Mouse (Mus musculus): ENCODE data around the gene Mroh3.
A peak's percentile ranks its signal among the peaks of the same experiment; 100 is the strongest.

Gene Mroh3

DNA sequence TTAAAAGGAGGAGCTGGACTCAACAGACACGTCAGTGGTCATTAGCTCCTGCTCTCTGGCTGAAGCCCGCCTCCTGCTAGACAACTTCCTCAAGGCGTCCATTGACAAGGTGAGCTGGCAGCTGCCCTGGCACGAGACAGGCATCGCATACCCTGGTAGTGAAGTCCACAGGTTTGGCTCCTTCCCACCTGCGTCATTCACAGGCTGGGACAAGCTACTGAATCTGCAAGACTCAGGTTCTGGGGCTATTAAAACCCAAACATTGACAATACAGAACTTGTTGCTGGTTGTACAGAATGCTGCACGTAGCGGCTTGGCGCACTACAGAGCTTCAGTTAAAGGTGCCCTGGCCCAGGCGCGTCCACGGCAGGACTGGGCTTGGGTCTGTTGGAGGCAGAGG lies 52.3 kb downstream of the Mroh3 start:
- DNase-seq (ENCODE audit: inconsistent age in 2 of 2, low spot score in 1 of 2) = no peak

DNA sequence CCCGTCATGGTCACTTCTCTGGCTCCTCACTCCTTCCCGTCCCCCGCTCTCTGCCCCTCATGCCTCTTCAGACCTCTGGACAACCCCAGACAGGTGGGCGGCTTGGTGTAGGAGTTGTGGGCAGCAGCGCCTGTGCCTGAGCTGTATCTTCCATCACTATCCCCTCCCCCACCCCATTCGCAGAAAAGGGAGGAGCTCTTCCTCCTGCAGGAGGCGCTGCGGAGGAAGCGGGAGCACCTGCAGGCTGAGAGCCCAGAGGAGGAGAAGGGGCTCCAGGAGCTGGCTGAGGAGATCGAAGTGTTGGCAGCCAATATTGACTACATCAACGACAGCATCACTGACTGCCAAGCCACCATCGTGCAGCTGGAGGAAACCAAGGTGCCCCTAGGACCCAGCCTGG lies 52.8 kb downstream of the Mroh3 start:
- DNase-seq (ENCODE audit: inconsistent age in 2 of 2, low spot score in 1 of 2) = no peak

DNA sequence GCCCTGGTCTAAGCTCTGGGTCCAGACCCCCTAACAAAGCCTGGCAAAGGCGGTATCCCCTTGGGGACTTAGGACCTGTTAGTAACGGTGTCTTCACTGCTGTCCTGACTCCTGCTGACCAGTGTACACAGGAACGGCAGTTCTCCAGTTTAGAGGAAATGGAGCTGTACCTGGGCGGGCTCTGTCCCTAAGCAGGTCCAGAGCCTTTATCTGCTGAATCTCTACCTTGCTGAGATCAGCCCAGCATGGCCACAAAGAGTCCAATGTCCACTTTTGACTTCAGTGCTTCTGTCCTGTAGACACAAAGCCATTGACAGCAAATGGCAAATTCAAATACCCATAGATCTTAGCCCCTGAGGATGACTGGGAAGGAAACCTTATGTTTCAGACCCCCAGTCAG lies 55.7 kb downstream of the Mroh3 start:
- DNase-seq (ENCODE audit: inconsistent age in 2 of 2, low spot score in 1 of 2) = no peak

DNA sequence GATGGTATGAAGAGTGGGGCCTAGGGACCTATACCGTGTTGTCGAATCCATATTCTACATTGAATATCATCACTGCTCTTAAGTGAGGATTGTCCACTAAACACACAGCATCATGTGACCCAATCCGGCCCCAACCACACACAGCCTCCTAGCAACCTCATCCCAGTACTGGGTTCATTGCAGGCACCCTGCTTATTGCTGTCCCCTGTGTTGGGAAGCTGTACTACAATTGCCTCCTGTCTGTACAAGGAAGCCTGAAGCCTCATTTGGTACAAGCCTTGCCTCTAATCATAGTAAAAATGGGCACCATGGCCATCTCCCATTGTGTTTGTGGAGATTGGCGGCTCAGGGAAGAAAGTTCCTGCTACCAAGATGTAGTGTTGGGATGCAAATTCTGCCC lies 56.3 kb downstream of the Mroh3 start:
- DNase-seq (ENCODE audit: inconsistent age in 2 of 2, low spot score in 1 of 2) = no peak

- DNase-seq (ENCODE audit: inconsistent age in 2 of 2, low spot score in 1 of 2) = no peak
Observed at GRCm38 (mm10) chr1:136151371-136151770, 61.3 kb downstream of the Mroh3 start.

DNA sequence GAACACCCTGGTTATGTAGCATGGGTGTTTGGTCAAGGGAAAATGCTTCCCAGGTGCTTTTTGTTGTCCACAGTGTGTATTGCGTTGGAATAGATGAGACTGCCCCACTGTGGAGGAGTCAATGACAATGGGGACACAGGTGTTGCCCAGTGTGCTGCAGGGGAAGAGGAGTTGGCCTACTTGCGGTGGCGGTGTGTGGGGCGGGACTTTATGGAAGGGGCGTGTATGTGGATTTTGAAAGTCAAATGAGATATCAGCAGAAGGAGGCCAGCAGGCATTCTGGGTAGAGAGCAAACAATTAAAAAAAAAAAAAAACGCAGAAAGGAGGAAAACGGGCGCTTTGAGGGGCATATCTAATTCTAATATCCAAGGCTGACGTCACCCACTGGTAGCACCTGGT lies 62.9 kb downstream of the Mroh3 start:
- DNase-seq (ENCODE audit: inconsistent age in 2 of 2, low spot score in 1 of 2) = no peak

- DNase-seq (ENCODE audit: inconsistent age in 2 of 2, low spot score in 1 of 2) = no peak
Observed at GRCm38 (mm10) chr1:136143514-136143913, 69.1 kb downstream of the Mroh3 start.

DNA sequence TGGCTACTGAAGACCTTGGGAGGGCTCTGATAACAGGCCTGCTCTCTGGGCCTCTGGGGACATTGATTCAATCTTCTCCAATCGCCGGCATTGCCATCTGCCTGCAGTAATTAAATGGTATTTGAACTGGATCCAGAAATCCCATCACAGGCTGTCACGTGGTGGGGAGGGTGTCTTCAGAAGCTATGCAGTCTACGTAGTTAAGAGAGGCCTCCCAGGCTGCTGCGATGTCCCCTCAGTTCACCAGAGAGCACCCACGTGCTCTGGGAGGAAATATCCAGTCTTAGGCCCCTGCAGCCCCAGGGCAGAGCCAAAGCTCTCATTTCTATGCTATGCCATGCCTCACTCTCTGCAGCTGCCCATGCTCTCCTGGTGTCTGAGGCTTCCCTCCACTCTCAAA lies 70.3 kb downstream of the Mroh3 start:
- peak; percentile 31 to 62 for DNase-seq (ENCODE audit: inconsistent age in 2 of 2, low spot score in 1 of 2)

- DNase-seq (ENCODE audit: inconsistent age in 2 of 2, low spot score in 1 of 2) = peak; percentile 62 to 72
Observed at GRCm38 (mm10) chr1:136141176-136141950, 71.3 kb downstream of the Mroh3 start.

DNA sequence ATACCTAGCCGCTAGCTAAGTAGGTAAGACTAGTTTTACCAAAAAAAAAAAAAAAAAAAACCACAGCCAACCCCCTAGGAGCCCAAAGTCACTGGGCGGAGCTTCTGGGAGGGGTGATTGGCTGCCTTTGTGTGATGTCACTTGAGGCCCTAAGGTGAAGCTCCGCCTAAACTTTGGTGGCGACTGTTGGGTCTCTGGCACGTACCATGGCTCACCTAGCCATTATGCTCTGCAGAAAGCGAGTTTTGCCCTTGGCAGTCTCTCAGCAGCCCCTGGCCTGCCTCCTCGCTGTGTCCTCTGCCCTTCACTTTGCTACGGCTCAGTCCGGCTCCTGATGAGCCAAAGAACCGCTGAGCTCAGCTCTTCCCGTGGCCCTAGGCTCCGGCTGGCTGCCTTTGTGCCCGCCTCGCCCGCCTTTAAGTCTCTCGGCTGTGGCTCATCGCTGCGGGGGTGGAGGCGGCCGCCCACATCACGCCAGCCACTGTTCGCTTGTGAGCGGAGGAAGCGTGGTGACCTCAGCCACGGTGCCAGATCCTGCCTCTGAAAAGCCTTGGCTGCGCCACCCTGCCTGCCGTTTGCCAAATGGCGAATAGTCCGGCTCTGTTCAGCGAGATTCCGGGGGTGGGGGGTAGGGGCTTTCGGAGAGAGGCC lies 72.5 kb downstream of the Mroh3 start:
- peak; percentile 91 to 96 for DNase-seq (ENCODE audit: inconsistent age in 2 of 2, low spot score in 1 of 2)

DNA sequence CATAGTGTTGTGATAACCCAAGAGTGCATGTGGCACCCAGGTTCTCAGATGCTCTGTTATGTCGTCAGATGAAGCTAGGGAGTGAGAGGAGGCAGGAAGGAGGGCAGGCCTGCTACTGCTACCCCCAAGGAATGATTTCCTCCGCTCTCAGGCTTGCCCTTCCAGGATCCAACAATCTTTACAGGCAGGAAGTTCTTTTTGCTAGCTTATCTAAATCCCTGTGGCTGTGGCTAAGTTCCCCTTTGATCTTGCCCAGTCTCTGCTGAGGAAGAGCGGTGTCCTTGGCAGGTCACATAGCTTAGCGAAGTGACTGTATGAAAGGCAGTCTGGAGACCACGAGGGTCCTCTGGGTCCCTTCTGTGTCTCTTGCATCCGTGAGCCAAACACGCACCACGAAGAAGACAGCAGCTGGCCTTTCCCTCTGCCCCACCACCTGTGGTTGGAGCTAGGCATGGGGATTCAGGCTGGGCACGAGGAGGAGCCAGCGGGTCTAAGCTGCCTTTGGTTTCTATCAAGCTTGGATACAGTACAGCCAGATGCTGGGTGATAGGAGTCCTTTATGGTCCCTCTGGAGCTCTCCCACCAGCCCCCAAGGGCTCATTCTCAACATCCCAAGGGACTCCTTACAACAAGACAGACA lies 74.3 kb downstream of the Mroh3 start:
- DNase-seq (ENCODE audit: inconsistent age in 2 of 2, low spot score in 1 of 2) = peak; percentile 53 to 80

DNA sequence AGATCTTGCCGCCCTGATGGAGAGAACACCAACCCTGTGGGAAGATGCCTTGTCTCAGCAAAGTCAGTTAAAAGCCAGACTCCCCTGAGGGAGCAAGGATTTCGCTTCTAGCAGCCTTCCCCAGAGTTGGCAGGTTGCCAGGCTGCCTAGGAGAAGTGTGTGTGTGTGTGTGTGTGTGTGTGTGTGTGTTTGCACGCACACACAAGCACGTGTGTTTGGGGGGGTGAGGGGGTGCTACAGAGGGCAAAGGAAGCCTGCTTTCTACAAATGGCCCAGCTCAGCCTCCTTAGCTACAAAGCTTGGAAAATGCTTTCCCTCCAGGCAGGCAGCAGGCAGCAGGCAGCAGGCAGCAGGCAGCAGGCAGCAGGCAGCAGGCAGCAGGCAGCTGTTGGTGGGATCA lies 75.1 kb downstream of the Mroh3 start:
- peak; percentile 61 to 75 for DNase-seq (ENCODE audit: inconsistent age in 2 of 2, low spot score in 1 of 2)

DNA sequence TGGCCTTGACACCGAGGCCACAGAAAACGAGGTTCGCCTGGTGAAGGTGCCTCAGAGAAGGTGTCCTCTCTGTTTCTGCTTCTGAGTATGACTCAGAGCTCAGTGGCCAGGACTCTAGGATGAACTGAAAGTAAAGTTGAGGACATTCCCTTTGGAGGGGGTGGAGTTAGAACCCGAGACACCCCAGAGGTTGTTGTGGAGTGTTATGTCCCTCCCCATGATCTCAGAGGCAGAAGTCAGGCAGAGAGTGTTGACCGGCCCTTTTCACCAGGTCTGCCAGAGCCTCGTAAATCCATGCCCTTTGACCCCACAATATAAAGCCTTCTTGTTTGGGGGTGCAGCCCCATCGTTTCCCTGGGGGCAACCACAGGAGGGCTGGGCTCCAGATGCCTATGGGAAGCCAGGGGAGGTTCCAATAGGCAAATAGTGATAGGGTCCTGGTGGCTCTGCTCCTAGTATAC lies 75.5 kb downstream of the Mroh3 start:
- peak; percentile 62 to 76 for DNase-seq (ENCODE audit: inconsistent age in 2 of 2, low spot score in 1 of 2)

DNA sequence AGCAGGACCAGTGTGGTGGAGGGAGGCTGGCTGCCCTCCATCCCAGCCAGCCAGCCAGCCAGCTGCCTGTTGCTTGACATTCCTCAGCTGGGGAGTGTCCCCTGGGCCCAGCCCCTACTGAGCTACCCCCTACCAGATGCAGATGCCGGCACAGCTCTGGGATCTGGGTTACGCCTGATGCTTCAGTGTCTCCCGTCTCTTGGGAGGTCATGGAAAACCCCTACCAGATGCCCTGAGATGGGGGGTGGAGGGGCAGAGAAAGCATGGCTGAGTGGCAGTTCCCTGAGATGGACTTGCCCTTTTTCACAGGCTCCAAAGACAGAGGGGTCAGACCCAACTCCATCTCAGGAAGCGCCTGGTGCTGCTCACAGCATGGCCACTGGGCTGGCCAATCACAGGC lies 76.1 kb downstream of the Mroh3 start:
- peak; percentile 29 to 58 for DNase-seq (ENCODE audit: inconsistent age in 2 of 2, low spot score in 1 of 2)

- DNase-seq (ENCODE audit: inconsistent age in 2 of 2, low spot score in 1 of 2) = no peak
Observed at GRCm38 (mm10) chr1:136135777-136136444, 76.7 kb downstream of the Mroh3 start.

GRCm38 (mm10) chr1:136135046-136135445 lies 77.6 kb downstream of the Mroh3 start:
- DNase-seq (ENCODE audit: inconsistent age in 2 of 2, low spot score in 1 of 2) = no peak

DNA sequence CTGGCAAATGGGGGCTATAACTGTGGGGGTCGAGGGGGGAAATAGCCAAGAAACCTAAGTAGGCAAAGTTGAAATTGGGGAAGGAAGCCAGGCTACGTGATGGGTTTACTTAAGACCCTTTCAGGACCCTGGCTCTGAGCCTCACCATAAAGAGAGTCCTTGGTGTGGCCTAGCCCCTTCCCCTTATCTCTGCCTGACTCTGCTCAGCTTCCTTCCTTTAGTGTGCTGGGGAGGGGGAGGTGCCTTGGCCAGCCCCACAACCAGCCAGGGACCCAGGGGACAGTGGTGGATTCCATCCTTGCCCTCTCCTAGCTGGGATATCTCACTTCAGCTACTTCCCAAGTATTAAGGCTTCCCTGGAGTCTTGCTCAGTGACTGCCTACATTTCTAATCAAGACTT lies 78.1 kb downstream of the Mroh3 start:
- no peak for DNase-seq (ENCODE audit: inconsistent age in 2 of 2, low spot score in 1 of 2)

DNA sequence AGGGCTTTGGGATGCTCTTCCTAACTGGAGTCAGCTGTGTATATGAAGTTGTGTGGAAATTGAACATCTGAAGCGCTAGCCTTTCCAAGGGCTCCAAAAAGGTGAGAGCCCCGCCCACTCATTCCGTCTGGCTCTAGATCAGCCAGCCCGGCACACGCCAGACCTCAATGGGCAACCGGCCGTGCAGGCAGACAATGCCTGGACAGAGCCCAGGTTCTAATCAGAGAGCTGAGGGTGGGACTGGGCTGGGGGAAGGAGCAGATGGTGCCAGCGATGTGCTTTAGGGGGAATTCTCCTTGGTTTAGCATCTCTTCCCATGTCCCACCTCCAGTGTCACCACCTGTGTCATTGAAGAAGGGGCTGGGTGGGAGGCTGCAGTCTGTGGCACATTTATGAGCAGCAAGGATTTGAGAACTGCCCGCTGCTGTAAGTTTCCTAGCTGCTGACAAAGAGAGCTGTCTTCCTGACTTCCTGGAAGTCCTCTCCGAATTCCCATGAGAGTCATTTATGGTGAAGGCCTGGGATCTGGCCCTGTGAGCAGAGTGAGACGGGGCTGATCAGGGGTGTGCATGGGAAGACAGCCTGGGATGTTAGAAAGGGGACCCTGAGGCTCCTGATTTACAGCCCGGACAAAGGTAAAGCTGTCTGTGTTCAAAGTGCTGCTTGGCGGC lies 78.9 kb downstream of the Mroh3 start:
- no peak for DNase-seq (ENCODE audit: inconsistent age in 2 of 2, low spot score in 1 of 2)

- DNase-seq (ENCODE audit: inconsistent age in 2 of 2, low spot score in 1 of 2) = no peak
Observed at GRCm38 (mm10) chr1:136132386-136133201, 80.0 kb downstream of the Mroh3 start.

Data from adrenal gland, adult (tissue).